Mouse (Mus musculus) MEL-GATA-1-ER (cell line): ENCODE results near the gene Tcl1.
"Not testable (repeated sequence)": the region's sequence is repeated elsewhere in the genome, so short reads cannot be mapped to it uniquely, and the experiment has no call there.

ENCODE experiments used
- DNase-seq: peaks from one replicate; pipeline ENCODE4 v3.0.0-alpha.2; 2012; ENCODE audit warnings: low read depth; ENCODE audit errors: extremely low read depth

Gene Tcl1

GRCm38 (mm10) chr12:105181040-105181644 lies 41.5 kb downstream of the Tcl1 start:
- DNase-seq = not testable (repeated sequence)

DNA sequence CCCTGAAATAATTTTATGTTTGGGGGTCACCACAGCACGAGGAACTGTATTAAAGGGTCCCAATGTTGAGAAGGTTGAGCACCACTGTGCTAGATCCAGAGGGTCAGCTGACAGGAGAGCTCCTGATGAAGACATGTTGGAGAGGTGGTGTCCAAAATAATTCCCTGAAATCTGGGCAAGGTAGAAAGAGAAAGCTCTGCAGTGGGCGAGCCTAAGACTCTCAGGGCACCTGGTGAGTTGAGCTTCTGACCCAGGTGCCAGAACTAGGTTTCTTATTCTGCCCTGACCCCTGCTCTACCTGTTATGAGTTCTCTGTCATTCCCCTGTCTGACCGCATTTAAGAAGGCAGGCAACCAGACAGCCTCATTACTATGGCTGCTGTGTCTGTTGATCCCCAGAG lies 46.5 kb downstream of the Tcl1 start, which contains the start of gene Tcl1b5:
Gene Tcl1b5 (plus strand): TSS at position 301 of the 400 bp plus-strand sequence.
- DNase-seq = not testable (repeated sequence)

- not testable (repeated sequence) for DNase-seq
These were observed 48.3 kb downstream of the Tcl1 start for GRCm38 (mm10) chr12:105174318-105174717.

- DNase-seq = no peak
These were observed 49.2 kb downstream of the Tcl1 start for GRCm38 (mm10) chr12:105173366-105173765.
